Mouse (Mus musculus) myocyte (in vitro differentiated cells): Measurements from ENCODE around the gene Odf3.

Experiments used
- MAX ChIP-seq: IDR thresholded peaks from one replicate; pipeline ENCODE4 v1.6.1; 2011; ENCODE audit warnings: low read depth, mild to moderate bottlenecking, control low read depth
- USF1 ChIP-seq: IDR thresholded peaks from one replicate; pipeline ENCODE4 v1.6.1; 2011; ENCODE audit warnings: low read depth, mild to moderate bottlenecking, control low read depth, moderate library complexity

DNA sequence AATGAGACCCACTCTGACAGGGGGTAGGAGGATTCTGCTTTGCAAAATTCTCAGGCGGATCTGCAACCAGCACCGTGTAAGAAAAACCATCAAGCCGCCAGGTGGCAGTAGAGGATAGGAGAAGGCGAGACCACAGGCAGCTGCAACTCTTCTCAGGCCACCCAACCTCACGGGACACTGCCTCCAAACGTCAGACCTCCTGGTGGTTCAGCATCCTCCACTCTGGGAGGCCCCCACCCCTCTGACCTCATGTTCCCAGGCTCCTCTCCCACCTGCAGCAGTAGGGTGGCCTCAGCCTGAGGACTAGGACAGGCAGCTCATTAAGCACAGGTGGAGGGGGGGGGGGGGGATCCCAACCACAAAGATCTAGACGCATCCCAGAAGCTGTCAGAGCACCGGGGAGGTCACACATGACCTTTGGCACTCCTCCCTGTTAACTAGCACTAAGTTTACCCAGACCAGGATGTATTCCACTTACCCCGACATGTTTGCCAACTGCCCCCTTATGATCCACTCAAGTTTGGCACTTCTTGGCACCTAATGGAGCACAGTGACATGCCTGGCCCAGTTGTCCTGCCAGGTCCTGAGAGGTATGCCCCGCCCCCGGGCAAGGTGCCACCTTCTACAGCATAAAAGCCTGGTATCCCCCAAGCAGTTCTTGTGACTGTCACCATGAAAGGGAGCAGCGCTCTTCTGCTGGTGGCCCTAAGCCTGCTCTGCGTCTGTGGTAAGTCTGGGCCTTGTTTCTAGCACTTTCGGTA is 2.5 kb upstream of the Odf3 start, which contains the start of gene Scgb1c1:
- TF ChIP-seq USF1 (no peak), MAX (no peak)
